Mouse (Mus musculus) left cerebral cortex, postnatal 25 days (tissue): ENCODE data around the gene Tmem220. TPM values are rescaled to one million over a fixed set of nuclear protein-coding genes. Genes with fewer than 3 reads are reported as not detected.
A peak's percentile ranks its signal among the peaks of the same experiment; 100 is the strongest.

Experiments used
- DNase-seq, 2 experiments: peaks; one replicate each; pipeline ENCODE4 v3.0.0; 2022; ENCODE audit warnings: low spot score in 2 of 2, mixed read lengths in 1 of 2
- intact Hi-C: fragments of 180-260 bp; cut with DNase I; formaldehyde crosslinking; loops from one replicate; pipeline ENCODE4 v1.15.1; 2025
- total RNA-seq, 2 experiments: library from RNA; stranded (reverse); gene quantifications; 2 replicates each; pipeline ENCODE4 v1.2.3; 2021

Tmem220 gene
- total RNA-seq, 2 experiments from 2014 or later = 0.41 to 0.44 TPM

- intact Hi-C loops = no loop called here
- DNase-seq = peak in 1 of 2 experiments; percentile 15
Observed at GRCm38 (mm10) chr11:67051676-67052320, 26.8 kb downstream of the Tmem220 start.

GRCm38 (mm10) chr11:67052321-67052952 lies 27.5 kb downstream of the Tmem220 start, which contains the start of the genes Adprm and Sco1:
Gene Adprm (minus strand): TSS chr11:67052594.
Gene Sco1 (plus strand): TSS chr11:67052670.
- peak; percentile 87 to 93 for DNase-seq
- intact Hi-C loops = no loop called here

- DNase-seq = no peak
- intact Hi-C loops = no loop called here
Observed at GRCm38 (mm10) chr11:67054754-67055365, 29.9 kb downstream of the Tmem220 start.

- intact Hi-C loops = no loop called here
- peak in 1 of 2 experiments; percentile 66 for DNase-seq
Observed at GRCm38 (mm10) chr11:67061311-67061710, 36.4 kb downstream of the Tmem220 start.

- intact Hi-C loops = no loop called here
- peak in 1 of 2 experiments; percentile 85 for DNase-seq
Observed at GRCm38 (mm10) chr11:67062726-67063125, 37.8 kb downstream of the Tmem220 start.

GRCm38 (mm10) chr11:67067741-67068140 lies 42.8 kb downstream of the Tmem220 start:
- intact Hi-C loops = no loop called here
- DNase-seq = no peak

GRCm38 (mm10) chr11:67072615-67073130 lies 47.7 kb downstream of the Tmem220 start:
- intact Hi-C loops = no loop called here
- peak in 1 of 2 experiments; percentile 11 for DNase-seq

- intact Hi-C loops = no loop called here
- DNase-seq = no peak
Observed at GRCm38 (mm10) chr11:67075036-67075435, 50.1 kb downstream of the Tmem220 start.

GRCm38 (mm10) chr11:67076781-67077180 lies 51.8 kb downstream of the Tmem220 start:
- intact Hi-C loops = no loop called here

GRCm38 (mm10) chr11:67077435-67077834 lies 52.5 kb downstream of the Tmem220 start:
- DNase-seq = no peak
- intact Hi-C loops = no loop called here

More at GRCm38 (mm10) chr11:67076781-67077180, 51.8 kb downstream of the Tmem220 start:
- DNase-seq = no peak

GRCm38 (mm10) chr11:67078000-67078399 lies 53.0 kb downstream of the Tmem220 start, which contains the start of gene Myh3:
Gene Myh3 (plus strand): TSS chr11:67078300.
- no peak for DNase-seq
- intact Hi-C loops = no loop called here

GRCm38 (mm10) chr11:67078888-67079287 lies 53.9 kb downstream of the Tmem220 start:
- intact Hi-C loops = no loop called here
- no peak for DNase-seq

GRCm38 (mm10) chr11:67079740-67080139 lies 54.8 kb downstream of the Tmem220 start:
- intact Hi-C loops = no loop called here
- DNase-seq = no peak

- peak in 1 of 2 experiments; percentile 48 for DNase-seq
- intact Hi-C loops = no loop called here
Observed at GRCm38 (mm10) chr11:67080168-67080567, 55.2 kb downstream of the Tmem220 start.

- no peak for DNase-seq
- intact Hi-C loops = no loop called here
Observed at GRCm38 (mm10) chr11:67081125-67081649, 56.2 kb downstream of the Tmem220 start.

- intact Hi-C loops = no loop called here
- DNase-seq = no peak
Observed at GRCm38 (mm10) chr11:67082188-67082587, 57.2 kb downstream of the Tmem220 start.

GRCm38 (mm10) chr11:67082793-67083192 lies 57.8 kb downstream of the Tmem220 start:
- DNase-seq = no peak
- intact Hi-C loops = no loop called here

- intact Hi-C loops = no loop called here
- no peak for DNase-seq
Observed at GRCm38 (mm10) chr11:67083239-67083638, 58.3 kb downstream of the Tmem220 start.

- intact Hi-C loops = no loop called here
Observed at GRCm38 (mm10) chr11:67083712-67084340, 58.9 kb downstream of the Tmem220 start.

More at GRCm38 (mm10) chr11:67083712-67084340, 58.9 kb downstream of the Tmem220 start:
- DNase-seq = no peak
